Mouse (Mus musculus): ENCODE measurements around the gene Apoa5.

GRCm38 (mm10) chr9:46243122-46243521 is 25.3 kb upstream of the Apoa5 start:
- TF ChIP-seq CTCF (IDR thresholded peaks at IDR 0.05; ENCODE audit: extremely low read depth, insufficient read depth, insufficient read length, insufficient replicate concordance) (no peak), POLR2A (IDR thresholded peaks at IDR 0.05; ENCODE audit: low read depth, low read length) (no peak)
